Mouse (Mus musculus) WW6 (cell line): ENCODE results near the gene Slitrk5.
"Not testable (repeated sequence)": the region's sequence is repeated elsewhere in the genome, so short reads cannot be mapped to it uniquely, and the experiment has no call there.

ENCODE experiments used
- DNase-seq: peaks from one replicate; pipeline ENCODE4 v3.0.0-alpha.2; 2013; ENCODE audit warnings: low read depth, low spot score

The Slitrk5 gene

GRCm38 (mm10) chr14:111674664-111675147, at the start of gene Slitrk5:
Gene Slitrk5, plus strand, starts transcription at chr14:111675097.
- no peak for DNase-seq

GRCm38 (mm10) chr14:111672942-111673341, 2.0 kb upstream of the Slitrk5 start:
- no peak for DNase-seq

- no peak for DNase-seq
Observed at GRCm38 (mm10) chr14:111675211-111676165, 591 bp downstream of the Slitrk5 start.

- no peak for DNase-seq
Observed at GRCm38 (mm10) chr14:111676166-111676581, 1.3 kb downstream of the Slitrk5 start.

GRCm38 (mm10) chr14:111676851-111677291, 2.0 kb downstream of the Slitrk5 start:
- DNase-seq = no peak

- DNase-seq = no peak
Observed at GRCm38 (mm10) chr14:111677361-111678070, 2.6 kb downstream of the Slitrk5 start.

- DNase-seq = no peak
Observed at GRCm38 (mm10) chr14:111680271-111680670, 5.4 kb downstream of the Slitrk5 start.

GRCm38 (mm10) chr14:111681092-111681708, 6.3 kb downstream of the Slitrk5 start:
- no peak for DNase-seq

GRCm38 (mm10) chr14:111681773-111682172, 6.9 kb downstream of the Slitrk5 start:
- DNase-seq = no peak

GRCm38 (mm10) chr14:111683543-111683942, 8.6 kb downstream of the Slitrk5 start:
- no peak for DNase-seq

- not testable (repeated sequence) for DNase-seq
Observed at GRCm38 (mm10) chr14:111690139-111690538, 15.2 kb downstream of the Slitrk5 start.

GRCm38 (mm10) chr14:111729833-111730232, 54.9 kb downstream of the Slitrk5 start:
- no peak for DNase-seq
